Mouse (Mus musculus) ovary, adult 18-20 months (tissue): ENCODE results near the gene Cubn.

Source experiments
- DNase-seq: peaks from one replicate; pipeline ENCODE4 v3.0.0; 2022; ENCODE audit warnings: low spot score, mixed read lengths

Cubn gene

GRCm38 (mm10) chr2:13407698-13408097, 83.9 kb downstream of the Cubn start:
- DNase-seq, result no peak

DNA sequence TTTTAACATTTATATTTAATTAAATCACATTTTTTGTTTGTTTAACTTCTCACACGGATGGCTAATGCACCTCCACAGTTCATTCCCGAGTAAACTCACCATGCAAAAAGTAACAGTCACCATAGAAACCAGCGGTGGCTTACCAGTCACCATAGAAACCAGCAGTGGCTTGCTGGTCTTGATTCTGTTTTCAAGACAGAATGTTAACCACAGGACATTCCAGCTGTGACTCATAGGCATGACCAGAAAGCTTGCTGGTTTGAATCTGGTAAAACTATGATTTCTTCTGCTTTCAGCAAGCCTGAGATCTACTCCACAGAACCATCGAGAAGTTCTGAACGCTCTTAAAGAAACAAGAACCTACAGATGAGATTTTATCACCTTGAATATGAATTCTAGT, 84.3 kb downstream of the Cubn start:
- peak; percentile 41 for DNase-seq

DNA sequence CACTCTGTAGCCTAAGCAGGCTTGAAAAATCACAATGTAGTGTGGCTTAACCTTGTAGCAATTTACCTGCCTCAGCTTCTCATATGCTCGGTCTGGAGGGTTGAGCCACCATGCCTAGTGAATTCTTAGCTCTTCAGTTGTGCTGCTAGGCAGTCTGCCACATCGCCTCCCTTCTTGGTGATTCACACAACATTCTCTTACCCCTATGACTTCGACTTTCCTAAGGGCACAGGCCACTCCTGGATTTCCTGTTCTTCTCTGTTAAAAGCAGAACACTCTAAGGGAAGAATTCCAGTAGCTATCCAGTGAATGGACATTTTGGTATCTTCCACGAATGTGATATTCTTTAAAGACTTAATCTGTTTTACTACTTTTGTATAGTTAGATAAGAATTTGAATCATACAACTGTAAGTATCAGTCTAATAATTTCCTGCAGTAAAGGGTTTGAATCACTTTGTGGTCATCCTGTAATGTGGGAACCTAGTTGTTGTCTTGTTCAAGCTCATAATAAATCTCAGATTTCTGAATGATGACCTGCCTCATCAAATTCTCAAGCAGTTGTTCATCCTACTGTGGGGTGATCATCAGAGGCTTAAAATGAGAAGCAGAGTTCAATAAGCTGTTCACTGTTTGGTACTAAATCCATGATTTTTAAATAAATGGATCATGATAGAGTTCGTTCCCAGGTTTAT, 86.5 kb downstream of the Cubn start:
- DNase-seq, result no peak

- no peak for DNase-seq
These were observed 90.8 kb downstream of the Cubn start for GRCm38 (mm10) chr2:13400831-13401230.

DNA sequence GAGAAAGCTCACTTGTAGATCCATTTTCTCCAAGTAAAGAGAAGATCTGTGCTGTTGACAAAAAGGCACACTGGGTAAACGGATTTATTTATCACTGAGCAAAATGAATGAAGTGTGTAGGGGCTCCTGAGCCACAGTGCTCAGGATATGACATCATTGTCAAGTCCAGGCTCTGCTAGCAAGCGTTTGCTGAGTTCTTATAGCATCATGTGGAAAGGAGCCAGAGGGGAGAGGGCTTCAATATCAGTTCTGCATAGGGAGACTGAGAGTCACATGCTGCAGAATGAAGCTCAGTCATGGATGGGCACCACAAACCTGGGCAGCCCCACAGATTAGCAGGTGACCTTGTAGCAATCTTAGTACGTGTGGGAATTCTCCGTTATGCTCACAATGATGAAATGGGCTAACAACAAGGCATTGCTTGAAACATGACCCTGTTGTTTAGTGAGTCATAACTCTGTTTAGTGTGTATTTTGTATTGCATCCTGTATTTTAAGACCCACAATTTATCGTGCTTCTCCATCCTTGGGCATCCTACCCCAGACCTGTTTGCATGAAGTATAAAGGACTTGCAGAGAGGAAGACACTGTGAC, 92.0 kb downstream of the Cubn start:
- no peak for DNase-seq

DNA sequence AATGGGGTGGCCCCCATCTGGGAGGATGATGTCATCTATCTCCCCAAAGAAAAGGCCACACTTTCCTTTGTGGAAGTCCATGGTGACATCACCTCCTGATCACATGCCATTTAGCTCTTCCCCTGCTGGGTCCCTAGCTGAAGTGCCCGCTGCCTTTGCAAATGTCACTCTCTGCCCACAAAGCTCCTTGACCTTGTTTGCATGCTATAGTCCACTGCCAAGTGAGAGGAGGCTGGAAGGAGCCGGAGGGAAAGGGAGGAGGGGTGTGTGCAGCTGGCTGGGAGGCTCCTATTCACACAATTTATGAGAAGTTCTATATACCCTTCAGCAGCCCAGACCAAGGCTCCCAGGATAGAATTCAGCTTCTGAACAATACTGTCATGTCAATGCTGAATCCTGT, 92.7 kb downstream of the Cubn start:
- peak; percentile 62 for DNase-seq

- DNase-seq, result no peak
These were observed 93.1 kb downstream of the Cubn start for GRCm38 (mm10) chr2:13398551-13398950.

GRCm38 (mm10) chr2:13396124-13396540, 95.5 kb downstream of the Cubn start:
- DNase-seq, result no peak

- no peak for DNase-seq
These were observed 100.6 kb downstream of the Cubn start for GRCm38 (mm10) chr2:13391018-13391417.

DNA sequence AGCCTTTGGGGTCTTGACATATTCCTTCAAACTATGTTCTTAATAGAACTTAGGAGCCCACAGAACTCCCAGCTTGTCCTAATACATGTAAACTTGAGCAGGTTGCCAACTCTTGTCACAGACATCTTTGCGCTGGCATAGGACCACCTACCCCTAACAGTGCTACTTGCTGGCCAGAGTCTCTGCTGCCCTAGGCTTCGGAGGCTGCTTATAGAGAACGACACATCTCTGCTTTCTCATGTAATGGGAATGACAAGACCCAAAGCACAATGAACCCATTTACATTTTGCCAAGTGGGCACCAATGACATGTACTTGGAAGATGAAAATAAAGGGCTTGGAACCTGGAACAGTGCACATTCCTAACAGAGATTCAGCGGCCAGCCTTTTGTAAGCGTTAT, 105.0 kb downstream of the Cubn start:
- DNase-seq, result no peak

DNA sequence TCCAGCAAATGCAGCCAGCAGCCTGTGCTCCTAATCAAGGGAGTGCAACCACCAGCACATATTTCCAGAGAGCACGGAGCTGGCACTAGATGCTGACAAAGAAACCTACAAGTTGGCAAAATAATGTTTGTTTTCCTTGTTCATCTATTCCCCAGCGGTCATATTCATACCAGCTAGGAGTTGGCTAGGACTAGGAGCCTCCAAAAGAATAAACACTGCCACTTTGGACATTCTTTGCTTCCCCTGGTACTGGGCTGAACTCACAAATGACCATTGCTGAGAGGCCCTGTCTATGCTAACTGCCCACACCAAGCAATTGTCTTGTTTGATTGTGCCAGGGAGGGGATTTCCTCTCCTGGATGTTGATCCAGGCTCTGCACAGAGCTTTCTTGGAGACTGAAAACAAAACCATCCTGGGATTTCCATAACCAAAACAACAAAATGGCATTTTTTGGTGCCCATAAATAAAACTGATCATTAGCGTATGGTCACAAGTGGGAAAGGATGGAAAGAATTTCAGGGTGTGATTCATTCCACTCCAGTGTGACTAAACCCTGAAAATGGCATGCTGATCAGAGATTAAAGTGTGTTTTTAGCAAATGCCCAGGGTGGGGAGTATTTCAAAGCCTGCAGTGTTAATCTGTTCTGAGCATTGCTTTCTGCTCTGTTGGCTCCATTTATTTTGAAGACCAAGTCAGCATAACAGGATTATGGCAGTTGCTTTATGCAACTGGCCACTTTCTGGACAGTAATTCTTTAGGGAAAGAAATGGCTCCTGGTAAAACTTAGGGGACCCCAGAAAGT, 105.9 kb downstream of the Cubn start:
- no peak for DNase-seq

DNA sequence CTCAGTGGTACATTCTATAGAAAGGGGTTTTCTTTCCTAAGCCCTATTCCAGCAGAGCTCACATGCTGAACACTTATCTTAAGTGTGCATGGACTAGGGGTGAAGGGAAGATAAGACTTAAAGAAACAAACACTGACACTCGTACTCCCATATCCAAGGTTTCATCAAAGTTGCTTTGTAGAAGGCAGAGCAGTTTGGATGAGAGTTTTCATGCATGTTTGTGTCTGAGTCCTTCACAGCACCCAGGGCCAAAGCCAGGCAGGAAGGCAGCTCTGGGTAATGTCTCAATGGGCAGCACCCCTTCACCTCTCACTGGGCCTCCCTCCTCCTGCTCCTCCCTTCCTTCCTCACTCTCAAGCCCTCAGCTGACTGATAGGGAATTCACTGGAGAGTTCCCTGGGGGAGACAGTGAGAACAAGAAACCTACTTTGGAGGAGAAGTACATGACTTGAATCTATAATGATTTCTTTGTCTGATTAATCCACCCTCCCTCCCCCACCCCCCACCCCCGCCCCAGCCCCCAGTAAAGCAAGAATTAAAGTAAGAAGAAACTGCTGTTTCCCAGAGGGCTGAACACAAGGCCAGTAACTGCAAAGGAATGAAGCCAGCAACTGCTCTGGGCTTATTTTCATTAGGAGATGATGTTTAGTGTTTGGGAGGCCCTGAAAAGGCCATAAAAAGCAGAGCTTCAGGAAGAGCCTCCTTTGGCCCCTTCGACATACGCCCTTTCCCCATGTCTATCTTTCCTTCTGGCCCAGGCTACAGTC, 106.7 kb downstream of the Cubn start:
- peak; percentile 19 for DNase-seq

- no peak for DNase-seq
These were observed 115.4 kb downstream of the Cubn start for GRCm38 (mm10) chr2:13376166-13376565.

- DNase-seq, result no peak
These were observed 118.3 kb downstream of the Cubn start for GRCm38 (mm10) chr2:13373291-13373690.

DNA sequence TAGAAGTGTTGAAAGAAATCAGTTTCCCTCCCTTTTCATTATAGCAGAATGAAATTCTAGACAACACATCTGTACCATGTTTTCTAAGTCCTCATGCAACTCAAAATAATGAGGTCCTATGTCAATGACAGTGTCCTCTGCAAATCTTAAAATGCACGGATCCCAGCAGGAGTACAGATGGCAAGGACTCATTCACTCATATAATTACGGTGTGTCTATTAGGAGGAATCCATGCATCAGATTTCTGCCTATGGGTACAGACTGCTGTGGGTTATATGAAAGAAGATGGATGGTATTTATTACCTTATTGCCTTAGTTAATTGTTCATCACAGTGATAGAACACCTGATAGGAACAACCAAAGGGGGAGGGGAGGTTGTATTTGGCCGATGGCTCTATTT, 118.8 kb downstream of the Cubn start:
- DNase-seq, result no peak

DNA sequence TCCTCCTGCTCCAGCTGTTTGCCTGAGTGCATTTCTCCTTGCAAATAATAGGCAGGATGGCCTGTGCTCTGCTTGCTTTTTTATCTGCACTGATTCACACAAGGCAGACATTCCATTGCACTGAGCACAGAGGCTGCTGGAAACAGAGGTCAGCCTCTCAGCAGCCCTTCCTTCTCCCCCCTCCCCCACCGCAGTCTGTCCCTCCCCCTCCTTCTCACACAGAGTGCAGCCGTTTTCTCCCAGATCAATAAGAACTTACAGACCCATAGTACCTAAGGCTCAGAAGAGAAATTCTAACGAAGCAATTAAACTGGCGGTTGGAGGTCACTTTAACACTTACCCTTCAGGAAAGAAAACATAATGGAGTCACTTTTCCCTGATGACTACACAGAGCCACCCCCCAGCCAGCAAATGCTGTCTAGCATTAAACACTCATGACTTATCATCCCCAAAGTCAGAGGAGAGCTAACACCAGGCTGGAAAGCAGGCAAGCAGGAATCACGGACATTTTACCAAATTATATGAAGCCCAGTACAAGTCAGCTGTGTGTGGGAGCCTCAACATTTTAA, 119.3 kb downstream of the Cubn start:
- DNase-seq, result peak; percentile 59

DNA sequence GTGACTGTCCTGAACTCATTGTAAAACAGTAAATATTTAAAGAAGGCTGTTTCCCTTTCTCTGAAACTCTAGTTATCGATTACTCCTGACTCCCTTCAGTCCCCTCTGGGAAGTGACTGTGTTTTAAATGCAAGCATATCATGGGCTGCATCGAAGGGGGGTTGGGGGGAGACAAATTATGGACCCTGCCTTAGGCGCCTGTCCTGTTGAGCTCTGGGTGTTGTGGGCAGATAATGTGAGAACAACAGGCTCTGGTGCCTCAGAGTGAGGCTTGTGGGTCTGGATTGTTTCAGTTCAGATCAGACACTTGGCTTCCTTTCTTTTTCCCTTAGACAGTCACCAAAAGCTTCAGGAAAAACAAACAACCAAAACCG, 119.8 kb downstream of the Cubn start:
- no peak for DNase-seq

GRCm38 (mm10) chr2:13371072-13371796, 120.4 kb downstream of the Cubn start:
- no peak for DNase-seq

DNA sequence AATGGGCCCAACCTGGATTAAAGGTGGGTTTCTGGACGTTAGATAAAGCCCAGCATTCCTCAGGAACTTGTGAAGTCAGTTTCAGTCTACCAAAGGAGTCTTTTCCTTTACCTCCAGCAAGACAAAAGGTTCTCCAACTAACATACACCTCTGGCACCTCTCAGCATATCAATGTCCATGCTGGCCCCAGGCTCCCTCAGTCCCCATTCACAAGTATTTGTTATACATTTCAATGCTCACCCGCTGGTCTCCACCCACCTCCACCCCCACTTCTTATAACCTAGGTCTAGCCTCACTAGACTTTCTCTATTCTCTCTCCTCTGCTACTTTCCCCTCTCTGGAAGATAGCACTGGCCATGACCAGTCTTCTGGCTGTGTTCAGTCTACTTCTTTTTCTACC, 121.1 kb downstream of the Cubn start:
- DNase-seq, result no peak

DNA sequence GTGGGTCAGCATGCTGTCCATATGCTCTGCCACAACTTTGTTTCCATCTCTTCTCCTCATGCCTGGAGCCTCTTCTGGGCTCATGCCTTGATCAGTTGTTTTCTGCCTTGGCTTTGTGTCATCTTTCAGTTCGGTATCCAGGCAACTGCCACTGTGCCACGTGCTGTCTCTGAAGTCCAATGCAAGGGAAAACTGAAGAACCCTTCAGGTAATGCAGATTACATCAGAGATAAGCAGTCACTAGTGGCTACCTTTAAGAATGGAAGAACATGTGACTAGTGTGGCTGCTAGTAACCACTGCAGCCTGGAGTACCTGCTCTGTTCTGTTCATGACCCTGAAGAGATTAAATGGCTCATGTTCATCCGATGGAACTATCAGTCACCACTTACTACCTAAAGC, 123.1 kb downstream of the Cubn start:
- no peak for DNase-seq

DNA sequence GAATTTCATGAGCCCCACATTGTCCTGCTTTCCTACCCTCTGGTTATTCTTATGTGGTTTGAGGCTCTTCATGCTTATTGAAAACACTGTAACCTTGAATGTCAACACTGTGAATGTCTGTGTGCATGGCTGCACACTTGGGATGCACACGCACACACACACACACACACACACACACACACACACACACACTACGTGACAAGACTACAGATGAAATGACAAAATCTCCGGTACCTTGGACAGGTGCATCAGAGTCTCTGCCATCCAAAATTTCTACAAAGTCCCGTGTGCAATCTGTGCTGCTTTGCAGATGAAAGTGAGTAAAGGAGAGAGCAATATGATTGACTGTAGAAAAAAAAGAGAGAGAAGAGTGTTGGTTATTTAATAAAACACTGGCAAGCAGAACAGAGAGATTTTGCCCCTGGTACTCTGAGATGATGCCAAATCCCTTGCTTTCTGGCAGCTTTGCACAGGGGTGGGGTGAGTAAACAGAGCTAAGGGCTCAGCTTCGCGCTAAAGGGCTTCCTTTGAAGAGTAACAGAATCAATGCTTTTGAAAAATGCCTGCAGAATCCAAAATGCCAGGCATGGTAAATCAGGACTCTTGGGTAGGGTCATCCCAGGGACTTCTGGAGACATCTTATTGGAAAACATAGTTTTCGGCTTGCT, 133.6 kb downstream of the Cubn start:
- no peak for DNase-seq
